Mouse (Mus musculus) adrenal gland, adult 18-20 months (tissue): ENCODE data around the gene Foxg1. TPM values are rescaled to one million over a fixed set of nuclear protein-coding genes. Genes with fewer than 3 reads are reported as not detected.

Experiments
- DNase-seq, 2 experiments: peaks; one replicate each; pipeline ENCODE4 v3.0.0; 2021 to 2022; ENCODE audit warnings: low spot score in 2 of 2
- long read RNA-seq, 2 experiments: library from polyadenylated mRNA; stranded (forward); transcript quantifications; one replicate each; pipeline ENCODE4 v2.0.0; 2021
- total RNA-seq, 2 experiments: library from RNA; stranded (reverse); gene quantifications; 1 replicate in 1 of 2; 2 replicates in 1 of 2; pipeline ENCODE4 v1.2.3; 2021

Gene Foxg1
- not detected for total RNA-seq
- long read RNA-seq, experiment 1, result 0 reads
- long read RNA-seq, experiment 2, result 0 reads

DNA sequence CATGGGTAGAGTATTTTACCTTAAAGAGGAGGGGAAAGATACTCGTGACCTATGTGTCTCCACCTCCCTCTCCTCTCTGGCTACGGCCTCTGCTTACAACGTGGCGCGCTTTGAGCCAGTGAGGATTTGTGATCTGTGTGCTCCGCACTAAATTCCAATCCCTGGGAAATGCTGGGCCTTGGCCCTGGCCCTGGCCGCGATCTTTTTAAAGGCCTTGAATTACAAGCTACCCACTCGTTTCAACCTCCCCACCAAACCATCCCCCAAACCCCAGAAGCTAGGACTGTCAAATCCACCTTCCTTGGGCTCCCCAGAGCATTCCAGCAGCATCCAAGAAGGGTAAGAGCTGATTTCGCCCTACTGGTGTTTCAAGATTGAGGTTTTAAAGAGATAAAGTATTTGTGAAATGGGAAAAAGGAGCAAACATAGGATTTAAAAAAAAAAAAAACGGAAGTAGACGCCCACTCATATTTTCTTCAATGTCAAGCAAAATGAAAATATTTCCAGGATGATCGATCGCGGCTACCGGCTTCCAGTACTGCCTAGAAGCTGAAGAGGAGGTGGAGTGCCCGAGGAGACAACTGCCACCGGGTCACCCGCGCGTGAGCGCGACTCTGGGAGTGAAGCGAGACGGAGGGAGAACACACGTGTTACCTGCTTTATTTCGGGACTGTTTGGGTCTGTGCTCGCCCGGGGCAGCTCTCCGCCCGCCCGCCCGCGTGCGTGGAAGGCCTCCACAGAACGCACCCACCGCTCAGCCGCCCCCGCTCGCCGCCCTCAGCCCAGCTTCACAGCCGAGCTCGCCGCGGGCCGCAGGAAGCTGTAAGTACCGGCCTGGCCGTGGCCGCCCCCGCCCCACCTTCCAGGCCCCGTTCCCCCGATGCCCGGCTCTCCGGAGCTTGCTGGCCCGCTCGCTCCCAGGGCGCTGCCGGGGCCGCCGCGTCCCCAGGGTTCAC lies at the start of gene Foxg1:
Foxg1 (plus strand) TSS at position 96 of the 956 bp plus-strand sequence.
- DNase-seq, result no peak

DNA sequence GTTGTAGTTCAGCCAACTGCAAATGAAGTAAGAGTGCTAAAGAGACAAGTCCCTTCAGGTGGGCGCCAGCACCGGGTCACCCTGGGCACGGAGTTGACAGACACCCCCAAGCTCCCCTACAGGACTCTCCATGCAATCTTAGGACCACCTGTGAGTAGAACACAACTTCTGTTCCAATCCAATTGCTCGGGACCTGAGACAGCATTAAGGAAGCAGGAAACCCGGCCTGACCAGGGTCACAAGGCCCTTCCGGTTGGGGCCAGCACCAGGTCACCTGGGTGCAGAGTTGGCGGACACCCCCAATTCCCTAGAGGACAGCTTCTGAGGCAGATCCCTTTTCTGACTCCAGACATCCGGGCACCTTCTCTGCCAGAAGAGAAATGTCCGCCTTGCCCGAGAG lies 32.8 kb upstream of the Foxg1 start:
- DNase-seq, result no peak

DNA sequence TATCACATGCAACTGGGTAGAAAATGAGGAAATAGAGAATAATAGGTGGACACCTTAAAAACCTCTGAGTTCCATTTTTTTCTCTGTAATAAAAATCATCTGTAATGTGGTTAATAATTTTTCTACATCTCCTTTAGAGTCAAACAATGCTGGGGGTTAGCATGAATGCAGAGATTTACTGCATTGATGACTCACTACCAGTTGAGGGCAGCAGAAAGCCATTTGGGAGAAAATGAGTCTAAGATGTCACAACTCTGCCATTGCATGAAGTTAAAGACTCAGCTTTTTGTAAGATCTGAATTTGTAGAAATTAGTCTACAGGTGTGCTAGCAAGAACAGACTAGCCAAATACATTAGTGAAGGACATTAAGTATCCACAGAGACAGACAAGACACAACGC lies 13.5 kb upstream of the Foxg1 start:
- no peak for DNase-seq

DNA sequence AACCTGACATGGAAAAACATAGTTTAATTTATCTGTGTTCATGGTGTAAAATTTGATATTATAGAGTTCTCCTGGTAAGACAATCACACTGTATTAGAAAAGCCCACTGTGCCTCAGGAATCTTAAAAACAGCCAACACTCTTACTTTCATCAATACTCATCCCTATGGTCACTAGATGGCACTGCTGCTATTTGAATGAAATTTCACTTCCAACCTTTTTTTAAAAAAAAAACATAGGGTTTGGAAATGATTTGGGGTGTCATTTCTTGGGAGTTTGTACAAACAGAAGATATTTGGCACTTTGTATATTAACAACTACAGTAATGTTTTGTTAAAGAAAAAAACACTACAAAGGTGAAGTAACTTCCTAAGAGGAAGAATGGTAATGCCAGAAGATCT lies 10.3 kb upstream of the Foxg1 start:
- no peak for DNase-seq

DNA sequence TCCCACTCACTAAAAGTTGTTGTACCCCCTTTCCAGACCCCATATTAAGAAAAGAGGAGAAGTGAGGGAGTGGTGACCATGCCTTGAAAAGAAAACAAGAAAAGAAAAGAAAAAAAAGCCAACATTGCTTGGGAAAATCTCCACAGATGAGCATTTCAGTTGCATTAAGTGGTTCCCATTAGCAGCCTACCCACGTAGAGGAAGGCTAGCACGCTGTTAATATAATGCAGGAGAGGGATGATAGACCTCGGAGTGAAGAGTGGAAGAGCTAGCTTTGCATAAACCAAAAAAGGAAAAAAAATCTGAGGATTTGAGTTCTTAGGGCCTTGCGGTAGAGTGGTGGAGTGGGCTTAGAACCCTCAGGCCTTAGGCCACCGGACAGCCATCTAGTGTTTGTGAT lies 9.3 kb upstream of the Foxg1 start:
- no peak for DNase-seq

DNA sequence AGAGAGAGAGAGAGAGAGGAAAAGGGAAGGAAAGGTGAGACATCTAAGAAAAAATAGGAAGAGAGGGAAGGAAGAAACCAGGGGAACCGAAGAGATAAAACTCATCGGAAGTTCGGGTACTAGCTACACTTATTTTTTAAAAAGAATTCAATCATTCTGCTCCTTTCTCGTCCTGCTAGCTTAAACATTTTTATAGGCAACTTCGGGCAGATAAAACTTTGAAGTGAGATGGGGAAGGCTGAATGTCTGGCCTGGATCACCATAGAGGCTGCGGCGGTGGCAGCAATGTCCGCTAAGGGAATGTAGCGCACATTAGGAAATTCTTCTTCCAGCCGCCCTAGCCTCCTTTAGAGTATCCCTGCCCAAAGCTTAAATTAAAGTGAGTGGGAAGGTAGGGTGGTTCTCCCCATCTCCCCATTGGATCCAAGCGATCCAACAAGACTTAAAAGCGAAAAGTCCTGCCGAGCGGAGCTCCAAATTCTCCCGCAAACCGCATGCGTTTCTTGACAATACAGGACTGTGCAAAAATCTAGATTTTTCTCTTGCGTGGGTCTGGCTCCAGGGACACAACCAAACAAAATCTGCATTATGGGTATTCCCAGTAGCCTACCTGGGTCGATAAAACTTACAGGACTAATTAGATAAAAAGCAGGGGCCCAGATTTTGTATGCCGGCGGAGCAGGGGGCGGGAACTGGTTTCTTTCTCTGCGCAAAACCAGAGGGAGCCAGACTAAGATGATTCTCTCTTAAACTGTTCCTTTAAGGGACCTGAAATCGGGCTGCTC lies 8.4 kb upstream of the Foxg1 start:
- no peak for DNase-seq

DNA sequence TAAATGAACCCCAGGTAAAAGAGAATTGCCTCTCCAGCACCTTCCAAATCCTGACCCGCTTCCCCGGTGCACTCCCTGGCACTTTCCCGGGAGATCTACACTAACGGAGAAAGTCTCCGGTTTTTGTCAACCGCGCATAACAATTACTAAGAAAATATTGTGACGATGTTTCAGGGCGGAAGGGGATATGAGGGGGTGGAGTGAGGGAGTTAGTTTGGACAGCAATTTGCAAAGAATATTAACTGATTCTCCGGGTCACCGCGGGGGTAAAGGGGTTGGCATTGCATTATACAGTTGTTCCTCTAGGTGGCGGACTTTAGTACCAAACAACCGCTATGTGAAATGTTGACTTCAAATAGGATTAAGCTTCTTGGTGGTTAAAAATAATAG lies 7.9 kb upstream of the Foxg1 start:
- no peak for DNase-seq

DNA sequence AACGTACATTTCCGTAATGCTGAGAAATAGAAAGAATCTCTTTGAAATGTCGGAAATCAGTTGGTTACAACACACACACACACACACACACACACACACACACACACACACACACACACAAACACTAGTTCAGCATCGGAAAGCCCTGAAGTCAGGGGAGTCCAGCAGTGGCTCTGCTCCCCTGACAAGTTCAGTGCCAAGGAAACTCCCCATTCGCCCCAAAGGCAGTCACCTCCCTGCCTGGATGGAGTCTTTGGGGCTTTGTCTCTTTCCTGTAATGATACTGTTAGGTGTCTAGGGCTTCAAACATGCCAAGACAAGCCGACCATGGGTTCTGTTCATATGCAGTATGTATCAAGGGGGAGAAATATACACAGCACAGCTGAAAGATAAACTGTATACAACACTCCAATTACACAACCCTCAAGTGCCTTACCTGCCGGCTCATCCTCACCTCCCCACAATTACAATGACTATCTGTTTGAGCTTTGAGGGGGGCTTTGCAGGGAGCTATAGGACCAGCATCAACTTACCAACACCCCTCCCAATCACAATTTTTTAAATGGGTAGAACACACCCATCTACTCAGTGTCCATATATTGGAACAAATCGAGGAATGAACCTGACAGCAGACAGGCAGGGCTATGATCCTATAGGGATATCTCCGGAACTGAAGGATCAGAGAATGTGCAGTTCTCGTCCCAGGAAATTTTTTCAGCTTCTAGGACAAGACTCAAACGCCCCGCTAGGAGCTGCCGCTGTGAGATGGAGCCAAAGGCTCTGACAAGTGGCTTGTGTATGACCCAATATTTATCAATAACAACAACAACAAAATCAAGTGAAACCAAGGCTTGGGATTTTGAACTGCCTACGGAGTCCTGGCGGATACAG lies 6.8 kb upstream of the Foxg1 start:
- DNase-seq, result no peak

DNA sequence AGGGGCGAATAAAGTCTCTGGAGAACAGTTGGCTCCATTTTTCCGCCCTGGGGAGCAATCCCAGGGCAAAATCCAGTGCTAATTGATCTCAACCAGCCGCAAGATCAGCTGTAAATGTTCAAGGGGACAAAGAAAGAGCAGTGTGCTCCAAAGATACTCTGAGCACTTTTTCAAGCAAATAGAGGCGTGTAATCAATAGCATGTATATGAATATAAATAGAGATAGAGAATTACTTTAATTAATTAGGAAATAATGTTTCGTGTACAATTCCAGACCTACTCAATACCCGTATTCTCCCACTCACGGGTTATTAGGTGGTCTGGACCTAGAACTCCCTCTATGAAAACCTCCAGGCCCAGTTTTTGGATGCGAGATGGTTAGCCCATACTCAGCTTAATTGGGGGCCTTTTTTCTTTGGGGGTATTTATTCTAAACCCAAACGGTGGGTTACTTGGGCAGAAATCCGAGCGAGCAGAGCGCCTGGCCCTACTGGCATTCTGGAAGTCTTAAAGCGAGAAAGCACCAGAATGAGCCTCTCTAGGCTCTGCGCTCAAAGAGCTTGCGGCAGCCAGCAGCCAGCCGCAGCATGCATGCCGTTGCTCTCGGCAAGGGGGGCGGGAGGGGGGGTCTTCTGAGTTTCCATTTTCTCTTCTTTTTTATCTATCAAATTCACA lies 6.0 kb upstream of the Foxg1 start:
- no peak for DNase-seq

DNA sequence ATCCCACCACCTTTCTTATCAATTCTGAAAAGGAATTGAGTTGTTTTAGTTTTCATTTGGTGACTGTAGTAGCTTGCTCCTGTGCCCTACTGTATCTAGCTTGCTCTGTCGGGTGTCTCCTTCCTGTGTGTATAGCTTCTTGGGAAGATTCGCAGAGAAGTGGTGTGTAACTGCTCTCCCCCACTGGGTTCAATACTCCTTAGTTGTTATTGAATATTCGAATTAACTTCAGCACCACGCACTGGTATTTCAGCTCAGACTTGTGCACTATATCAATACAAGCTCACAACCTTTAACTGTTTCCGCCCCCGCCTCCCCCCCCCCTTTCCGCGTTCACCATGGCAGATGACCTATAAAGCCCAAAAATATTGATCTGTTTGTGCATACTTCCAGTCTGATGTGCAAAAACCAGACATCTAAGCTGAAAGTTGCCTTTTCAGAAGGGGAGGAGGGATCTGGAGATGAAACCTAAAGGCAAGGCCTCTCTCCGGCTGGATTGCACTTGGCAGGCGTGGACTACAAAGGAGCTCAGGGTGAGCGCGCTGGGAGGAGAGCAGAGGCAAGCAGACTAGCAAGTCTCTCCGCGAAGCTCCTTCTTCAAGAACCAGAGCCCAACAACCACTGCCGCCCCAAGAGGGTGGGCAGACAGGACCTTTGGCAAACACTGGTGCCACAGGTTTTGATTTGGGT lies 5.0 kb upstream of the Foxg1 start:
- no peak for DNase-seq

DNA sequence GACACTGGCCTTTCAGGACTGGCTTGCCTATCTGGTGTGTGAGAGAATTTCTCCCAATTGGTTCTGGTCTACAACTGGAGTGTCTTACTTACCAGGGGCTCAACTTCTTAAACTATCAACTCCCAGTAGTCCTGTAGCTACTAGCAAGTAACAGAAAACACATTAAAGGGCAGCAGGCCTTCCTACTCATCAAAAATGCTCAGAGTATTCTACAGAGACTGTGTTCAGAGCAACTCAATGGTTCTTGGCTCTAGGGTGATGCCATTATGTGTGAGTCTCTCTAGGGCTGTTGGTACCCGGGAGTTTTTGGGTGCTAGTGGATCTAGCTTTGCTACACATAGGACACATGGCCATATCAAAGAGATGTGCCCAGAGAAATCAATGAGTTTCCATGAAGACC lies 3.5 kb upstream of the Foxg1 start:
- DNase-seq, result no peak

DNA sequence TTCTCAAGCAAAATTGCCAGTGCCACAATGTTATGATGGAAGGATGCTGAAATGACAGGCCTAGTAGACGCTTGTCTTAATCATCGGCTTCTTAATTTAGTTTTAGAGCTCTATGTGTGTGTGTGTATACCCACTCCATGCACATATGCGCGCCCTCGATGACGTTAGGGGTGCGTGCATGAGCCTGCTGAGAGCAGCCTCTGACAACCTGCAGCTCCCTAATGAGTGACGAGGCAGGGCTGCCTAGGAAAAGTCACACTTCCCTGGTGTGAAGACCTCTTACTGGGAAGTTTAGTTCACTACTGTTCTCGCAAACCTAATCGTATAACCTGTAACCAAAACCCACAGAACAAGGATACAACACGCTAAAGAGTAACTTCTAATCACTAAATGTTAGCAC lies 3.0 kb upstream of the Foxg1 start:
- no peak for DNase-seq

DNA sequence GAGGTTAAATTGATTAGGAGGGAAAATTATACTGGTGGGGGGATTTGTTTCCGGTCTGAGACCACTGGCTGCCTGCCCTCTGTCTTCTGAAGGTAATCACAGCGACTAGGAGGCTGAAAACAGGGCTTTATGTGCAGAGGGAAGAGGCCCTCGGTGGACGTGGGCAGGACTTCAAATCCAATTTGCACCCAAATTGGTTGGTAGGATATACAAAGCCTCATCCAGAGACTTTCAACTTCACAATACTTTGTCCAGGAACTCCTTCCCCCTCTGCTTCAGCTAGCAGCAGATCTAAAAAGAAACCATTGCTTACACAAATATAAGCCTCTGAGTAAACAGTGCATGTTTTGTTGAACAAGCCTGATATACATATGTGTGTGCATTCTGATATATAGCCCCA lies 2.0 kb upstream of the Foxg1 start:
- no peak for DNase-seq

DNA sequence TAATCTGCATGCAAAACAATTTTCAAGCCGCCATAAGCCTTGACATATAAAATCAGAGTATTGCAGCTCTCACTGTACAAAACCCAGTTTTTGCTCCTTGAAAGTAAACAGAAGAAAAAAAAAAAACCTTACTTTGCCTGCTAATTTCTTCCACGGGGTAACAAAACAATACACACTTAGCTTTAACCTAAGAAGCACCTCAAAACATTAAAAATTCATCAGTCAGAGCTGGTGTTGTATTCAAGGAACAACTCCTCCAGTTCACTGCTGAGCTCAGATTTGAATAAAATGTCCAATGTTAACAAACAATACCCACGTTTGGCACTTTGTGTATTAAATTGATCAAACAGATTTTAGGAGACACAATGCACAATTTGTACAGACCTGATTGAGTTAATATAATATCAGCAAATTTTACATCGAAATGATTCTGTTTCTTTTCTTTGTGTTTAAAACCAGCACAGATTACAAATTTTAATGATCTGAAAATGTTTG lies 1.4 kb upstream of the Foxg1 start:
- no peak for DNase-seq

DNA sequence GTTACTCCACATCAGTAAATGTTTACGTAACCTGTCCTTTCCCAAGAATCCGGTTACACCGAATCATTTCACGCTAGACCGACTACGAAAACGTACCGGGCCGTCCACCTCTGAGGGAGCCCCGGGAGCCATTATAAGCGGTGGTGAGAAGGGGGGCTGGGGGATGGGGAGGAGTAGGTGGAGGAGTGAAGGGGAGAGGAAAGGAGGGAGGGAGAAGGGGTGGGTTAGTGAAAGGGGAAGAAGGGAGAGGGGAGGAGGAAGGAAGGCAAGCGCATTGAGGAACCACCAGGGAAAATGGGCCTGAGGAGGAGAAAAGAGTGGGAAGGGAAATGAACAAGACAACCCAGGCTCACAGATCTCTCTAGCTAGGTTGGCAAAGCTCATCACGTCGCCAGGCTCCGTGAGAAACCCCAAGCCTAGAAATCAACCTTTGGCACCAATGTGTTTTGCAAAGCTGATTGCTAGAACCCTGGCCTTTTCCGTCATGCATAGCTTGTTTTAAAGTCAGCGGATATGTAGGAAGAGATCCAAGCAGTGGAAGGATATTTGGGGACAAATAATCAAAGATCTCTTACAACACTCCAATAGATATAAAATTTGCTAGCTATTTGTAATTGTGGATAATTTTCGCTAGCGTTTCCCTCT lies 617 bp upstream of the Foxg1 start:
- no peak for DNase-seq

DNA sequence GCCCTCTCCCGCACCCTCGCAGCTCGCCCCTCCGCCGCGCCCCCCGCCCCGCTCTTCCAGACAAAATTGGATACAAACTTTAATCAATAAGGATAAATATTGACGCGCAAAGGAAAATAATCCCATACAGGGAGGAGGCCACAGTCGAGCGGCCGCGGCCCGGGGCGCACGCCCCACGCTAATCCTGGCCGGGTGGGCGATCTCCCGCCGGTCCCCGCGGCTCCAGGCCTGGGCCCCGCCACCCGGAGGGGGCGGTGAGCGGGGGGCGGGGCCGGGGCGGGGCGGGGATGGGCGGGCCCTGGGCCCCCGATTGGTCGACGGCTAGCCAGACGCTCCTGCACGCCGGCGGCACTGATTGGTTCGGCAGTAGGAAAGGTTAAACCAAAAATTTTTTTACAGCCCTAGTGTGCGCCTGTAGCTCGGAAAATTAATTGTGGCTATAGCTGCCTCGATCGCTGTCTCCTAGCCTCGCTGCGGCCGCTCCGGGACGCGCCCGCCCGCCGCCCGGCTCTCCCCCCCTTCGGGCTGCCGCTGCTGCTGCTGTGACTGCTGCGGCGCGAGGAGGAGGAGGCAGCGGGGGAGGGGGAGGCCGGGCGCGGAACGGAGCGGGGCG lies 1.2 kb downstream of the Foxg1 start:
- DNase-seq, result no peak

DNA sequence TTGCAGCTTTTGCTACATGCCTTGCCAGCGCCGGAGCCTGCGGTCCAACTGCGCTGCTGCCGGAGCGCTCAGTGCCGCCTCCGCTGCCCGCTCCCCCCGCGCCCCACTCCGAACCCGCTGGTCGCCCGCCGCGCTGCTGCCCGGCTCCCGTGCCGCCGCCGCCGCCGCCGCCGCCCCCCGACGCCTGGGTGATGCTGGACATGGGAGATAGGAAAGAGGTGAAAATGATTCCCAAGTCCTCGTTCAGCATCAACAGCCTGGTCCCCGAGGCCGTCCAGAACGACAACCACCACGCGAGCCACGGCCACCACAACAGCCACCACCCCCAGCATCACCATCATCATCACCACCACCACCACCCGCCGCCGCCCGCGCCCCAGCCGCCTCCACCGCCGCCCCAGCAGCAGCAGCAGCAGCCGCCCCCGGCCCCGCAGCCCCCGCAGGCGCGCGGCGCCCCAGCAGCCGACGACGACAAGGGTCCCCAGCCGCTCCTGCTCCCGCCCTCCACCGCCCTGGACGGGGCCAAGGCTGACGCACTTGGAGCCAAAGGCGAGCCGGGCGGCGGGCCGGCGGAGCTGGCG lies 1.9 kb downstream of the Foxg1 start:
- DNase-seq, result no peak

DNA sequence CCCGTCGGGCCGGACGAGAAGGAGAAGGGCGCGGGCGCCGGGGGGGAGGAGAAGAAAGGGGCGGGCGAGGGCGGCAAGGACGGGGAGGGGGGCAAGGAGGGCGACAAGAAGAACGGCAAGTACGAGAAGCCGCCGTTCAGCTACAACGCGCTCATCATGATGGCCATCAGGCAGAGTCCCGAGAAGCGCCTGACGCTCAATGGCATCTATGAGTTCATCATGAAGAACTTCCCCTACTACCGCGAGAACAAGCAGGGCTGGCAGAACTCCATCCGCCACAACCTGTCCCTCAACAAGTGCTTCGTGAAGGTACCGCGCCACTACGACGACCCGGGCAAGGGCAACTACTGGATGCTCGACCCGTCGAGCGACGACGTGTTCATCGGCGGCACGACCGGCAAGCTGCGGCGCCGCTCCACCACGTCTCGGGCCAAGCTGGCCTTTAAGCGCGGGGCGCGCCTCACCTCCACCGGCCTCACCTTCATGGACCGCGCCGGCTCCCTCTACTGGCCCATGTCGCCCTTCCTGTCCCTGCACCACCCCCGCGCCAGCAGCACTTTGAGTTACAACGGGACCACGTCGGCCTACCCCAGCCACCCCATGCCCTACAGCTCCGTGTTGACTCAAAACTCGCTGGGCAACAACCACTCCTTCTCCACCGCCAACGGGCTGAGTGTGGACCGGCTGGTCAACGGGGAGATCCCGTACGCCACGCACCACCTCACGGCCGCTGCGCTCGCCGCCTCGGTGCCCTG lies 2.6 kb downstream of the Foxg1 start, which contains the start of gene Gm43517:
Gm43517 (plus strand) TSS at position 299 of the 755 bp plus-strand sequence.
- no peak for DNase-seq
